Mouse (Mus musculus) ES-E14 (cell line): ENCODE measurements around the gene Tbc1d16. TPM values are rescaled to one million over a fixed set of nuclear protein-coding genes. Genes with fewer than 3 reads are reported as not detected.

Experiments used
- DNase-seq: peaks from one replicate; pipeline ENCODE4 v3.0.0-alpha.2; 2013; ENCODE audit warnings: low read depth, low spot score
- H3K27ac ChIP-seq: 2 replicates; pipeline ENCODE4 v1.5.1; 2012; ENCODE audit warnings: low read depth, mild to moderate bottlenecking, low read length, moderate library complexity, mixed read lengths; ENCODE audit not compliant: poor library complexity, insufficient read depth, severe bottlenecking
- H3K36me3 ChIP-seq: 2 replicates; pipeline ENCODE4 v1.6.1; 2012; ENCODE audit warnings: mild to moderate bottlenecking, low read length, moderate library complexity, mixed read lengths; ENCODE audit not compliant: control insufficient read depth, poor library complexity, insufficient read depth, severe bottlenecking
- H3K4me1 ChIP-seq, 2 experiments: fragments of 150-350 bp in 1 of 2; sonication (generic) in 1 of 2; 2 replicates each; pipeline ENCODE4 v1.6.1; 2012; ENCODE audit warnings: low read length in 2 of 2, mild to moderate bottlenecking in 1 of 2, mixed read lengths in 1 of 2; ENCODE audit not compliant: control insufficient read depth in 2 of 2, insufficient read depth in 2 of 2, poor library complexity in 1 of 2
- H3K4me3 ChIP-seq, 2 experiments: fragments of 150-350 bp in 1 of 2; sonication (generic) in 1 of 2; 2 replicates each; pipeline ENCODE4 v1.5.1; 2012; ENCODE audit warnings: low read length in 2 of 2, low read depth in 1 of 2, mild to moderate bottlenecking in 1 of 2, mixed read lengths in 1 of 2; ENCODE audit not compliant: insufficient read depth in 1 of 2, poor library complexity in 1 of 2, severe bottlenecking in 1 of 2
- H3K9ac ChIP-seq: 2 replicates; pipeline ENCODE4 v1.6.1; 2012; ENCODE audit warnings: low read depth, mild to moderate bottlenecking, low read length, mixed read lengths; ENCODE audit not compliant: poor library complexity, insufficient read depth, severe bottlenecking
- H3K9me3 ChIP-seq: fragments of 150-350 bp; sonication (generic); 2 replicates; pipeline ENCODE4 v1.6.1; 2012; ENCODE audit warnings: low read depth, mild to moderate bottlenecking, low read length; ENCODE audit not compliant: control insufficient read depth, insufficient read depth
- CHD2 ChIP-seq: IDR thresholded peaks from 2 replicates; pipeline ENCODE4 v1.6.1; 2014; ENCODE audit warnings: mild to moderate bottlenecking, low read depth, low read length, inconsistent platforms
- HCFC1 ChIP-seq: IDR thresholded peaks from 2 replicates; pipeline ENCODE4 v1.6.1; 2012; ENCODE audit warnings: low read length, inconsistent platforms, borderline replicate concordance; ENCODE audit not compliant: insufficient read depth
- MAFK ChIP-seq: IDR thresholded peaks from 2 replicates; pipeline ENCODE4 v1.6.1; 2014; ENCODE audit warnings: mild to moderate bottlenecking, low read depth, low read length, inconsistent platforms; ENCODE audit not compliant: insufficient read depth
- ZC3H11A ChIP-seq: IDR thresholded peaks from 2 replicates; pipeline ENCODE4 v1.6.1; 2012; ENCODE audit warnings: low read depth, mild to moderate bottlenecking, inconsistent platforms, low read length, borderline replicate concordance
- ZNF384 ChIP-seq: IDR thresholded peaks from 2 replicates; pipeline ENCODE4 v1.6.1; 2012; ENCODE audit warnings: low read depth, low read length, inconsistent platforms
- in situ Hi-C, 2 experiments: fragments of 600-800 bp; cut with MboI; formaldehyde crosslinking; loops; one replicate each; pipeline ENCODE4 v1.15.1; 2025; ENCODE audit warnings: low sequenced_read_pairs in 2 of 2, inconsistent platforms in 1 of 2; ENCODE audit not compliant: unreplicated experiment in 2 of 2
- total RNA-seq: library from RNA; depleted of rRNA; stranded (reverse); fragments of 300-350 nt; gene quantifications from 2 replicates; pipeline ENCODE4 v1.2.3, GENCODE M21; 2012

Gene Tbc1d16
- total RNA-seq, 1 experiment: 6.3 TPM

GRCm38 (mm10) chr11:119217861-119218260 lies 10.4 kb downstream of the Tbc1d16 start:
- Histone ChIP-seq H3K4me3 (no peak overlapping the region), H3K27ac (no peak overlapping the region), H3K4me1 (peaks cover 0 to 30% of the 10 kb centered on the region in 2 experiments; a peak in 3 of 4 replicates), H3K9me3 (no peaks in the 10 kb centered on the region), H3K36me3 (peaks cover 4% of the 10 kb centered on the region; the same call in 1 of the 2 replicates), H3K9ac (no peak overlapping the region)
- no peak for DNase-seq
- in situ Hi-C loops: no loop called here
- TF ChIP-seq HCFC1 (no peak), MAFK (no peak), ZC3H11A (no peak), CHD2 (no peak), ZNF384 (no peak)

- peaks cover 0 to 33% of the 10 kb centered on the region in 2 experiments; a peak in 3 of 4 replicates for H3K4me1 ChIP-seq
Measured at GRCm38 (mm10) chr11:119215905-119216507, 12.3 kb downstream of the Tbc1d16 start.

GRCm38 (mm10) chr11:119215038-119215904 lies 13.0 kb downstream of the Tbc1d16 start:
- H3K4me3 ChIP-seq: 0 out of 4 replicates have a peak overlapping the region, but pooled peaks of 1 of the 2 experiments have one; percentile 1
- DNase-seq: no peak
- no peaks in the 10 kb centered on the region for H3K9me3 ChIP-seq
- peaks cover 0 to 31% of the 10 kb centered on the region in 2 experiments; a peak in 3 of 4 replicates for H3K4me1 ChIP-seq
- no peak overlapping the region for H3K27ac ChIP-seq
- H3K36me3 ChIP-seq: peaks cover 4% of the 10 kb centered on the region; the same call in 1 of the 2 replicates
- TF ChIP-seq MAFK (no peak), CHD2 (no peak), ZNF384 (no peak)
- H3K9ac ChIP-seq: 0 out of 2 replicates have a peak overlapping the region, but pooled peaks have one; percentile 26
- in situ Hi-C loops: no loop called here

More at GRCm38 (mm10) chr11:119215905-119216507, 12.3 kb downstream of the Tbc1d16 start:
- DNase-seq: no peak
- TF ChIP-seq ZC3H11A: no peak
- no peak for TF ChIP-seq MAFK
- no peak for TF ChIP-seq HCFC1
- no peak for TF ChIP-seq CHD2
- TF ChIP-seq ZNF384: no peak
- Histone ChIP-seq H3K9me3 (no peaks in the 10 kb centered on the region), H3K9ac (no peak overlapping the region), H3K27ac (no peak overlapping the region), H3K4me3 (no peak overlapping the region), H3K36me3 (peaks cover 4% of the 10 kb centered on the region; the same call in 1 of the 2 replicates)
- in situ Hi-C loops: no loop called here

- DNase-seq: peak; percentile 85
- Histone ChIP-seq H3K9ac (no peak overlapping the region), H3K36me3 (peaks cover 9% of the 10 kb centered on the region; the same call in 1 of the 2 replicates), H3K27ac (no peak overlapping the region), H3K4me1 (peaks cover 1 to 31% of the 10 kb centered on the region in 2 experiments; a peak in 3 of 4 replicates), H3K9me3 (no peaks in the 10 kb centered on the region), H3K4me3 (no peak overlapping the region)
- TF ChIP-seq HCFC1 (no peak), CHD2 (no peak), MAFK (no peak), ZNF384 (no peak), ZC3H11A (no peak)
- in situ Hi-C loops: no loop called here
Measured at GRCm38 (mm10) chr11:119213166-119213885, 15.0 kb downstream of the Tbc1d16 start.
